Mouse (Mus musculus): ENCODE data around the gene Rundc1.
A peak's percentile ranks its signal among the peaks of the same experiment; 100 is the strongest.
"Not testable (repeated sequence)": the region's sequence is repeated elsewhere in the genome, so short reads cannot be mapped to it uniquely, and the experiment has no call there.

Gene Rundc1

DNA sequence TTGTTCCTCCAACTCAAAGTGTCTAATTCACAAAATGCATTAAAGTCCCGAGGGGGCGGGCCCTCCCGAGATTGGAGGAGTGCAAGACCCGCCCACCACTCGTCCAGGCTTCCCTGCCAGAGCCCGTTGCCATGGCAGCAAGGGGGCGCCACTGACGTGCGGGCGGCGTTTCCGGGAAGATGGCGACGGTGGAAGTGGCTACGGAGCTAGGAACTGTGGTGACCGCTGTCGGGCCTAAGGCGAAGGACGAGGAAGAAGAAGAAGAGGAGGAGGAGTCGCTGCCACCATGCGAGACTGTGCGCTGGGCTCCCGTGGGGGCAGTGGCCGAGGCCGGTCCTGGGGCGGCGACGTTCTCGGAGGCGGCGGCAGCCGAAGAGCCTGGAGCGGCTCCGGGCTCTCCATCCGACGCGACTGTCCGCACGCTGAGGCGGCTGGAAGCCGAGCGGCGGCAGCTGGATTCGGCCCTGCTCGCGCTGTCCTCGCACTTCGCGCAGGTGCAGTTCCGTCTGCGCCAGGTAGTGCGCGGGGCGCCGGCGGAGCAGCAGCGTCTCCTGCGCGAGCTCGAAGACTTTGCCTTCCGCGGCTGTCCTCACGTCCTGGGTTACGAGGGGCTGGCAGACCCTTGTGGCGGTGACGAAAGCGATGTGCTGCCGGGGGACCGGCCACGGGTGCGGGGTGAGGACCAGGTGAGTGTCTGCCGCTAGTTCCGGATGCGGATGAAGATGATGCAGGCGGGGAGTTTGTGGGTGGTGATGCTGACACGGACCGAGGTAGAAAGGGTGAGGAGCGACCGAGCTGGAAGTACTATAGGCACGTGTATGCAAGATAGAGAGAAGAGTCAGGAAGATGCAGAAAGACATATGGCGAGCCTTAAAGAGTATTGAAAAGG, at the start of gene Rundc1, which contains the start of gene Ptges3l:
TSS of gene Rundc1 (plus strand) at position 161 of the 889 bp plus-strand sequence.
TSS of gene Ptges3l (minus strand) at position 409 of the 889 bp plus-strand sequence.
- peak; percentile 97 to 99 for DNase-seq

DNA sequence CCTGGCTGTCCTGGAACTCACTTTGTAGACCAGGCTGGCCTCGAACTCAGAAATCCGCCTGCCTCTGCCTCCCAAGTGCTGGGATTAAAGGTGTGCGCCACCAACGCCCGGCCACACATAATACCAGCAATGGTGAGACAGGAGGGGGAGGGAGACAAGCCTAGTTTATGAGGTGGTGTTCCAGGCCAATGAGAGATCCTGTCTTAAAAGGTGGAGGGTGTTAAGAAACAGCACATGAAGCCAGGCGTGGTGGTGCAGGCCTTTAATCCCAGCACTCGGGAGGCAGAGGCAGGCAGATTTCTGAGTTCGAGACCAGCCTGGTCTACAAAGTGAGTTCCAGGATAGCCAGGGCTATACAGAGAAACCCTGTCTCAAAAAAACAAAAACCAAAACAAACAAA, 46.7 kb upstream of the Rundc1 start:
- not testable (repeated sequence) for DNase-seq

DNA sequence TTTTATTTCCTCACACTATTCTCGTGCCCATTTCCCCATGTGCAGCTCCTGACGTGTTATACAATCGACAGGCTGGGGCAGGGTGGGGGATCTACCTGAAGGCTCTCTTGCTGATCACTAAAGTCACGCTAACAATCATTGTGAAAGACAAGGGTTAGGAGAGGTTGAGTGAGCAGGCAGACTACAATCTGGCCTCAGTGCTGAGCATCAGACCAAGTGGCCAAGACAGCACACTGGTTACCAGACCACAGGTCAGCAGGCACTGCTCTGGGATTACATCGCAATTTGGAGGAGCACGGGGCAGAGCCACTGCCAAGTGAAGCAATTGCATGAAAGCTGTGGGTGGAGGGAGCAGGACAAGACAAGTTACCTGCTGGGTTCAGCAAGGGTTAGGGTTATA, 46.0 kb upstream of the Rundc1 start:
- DNase-seq: no peak

DNA sequence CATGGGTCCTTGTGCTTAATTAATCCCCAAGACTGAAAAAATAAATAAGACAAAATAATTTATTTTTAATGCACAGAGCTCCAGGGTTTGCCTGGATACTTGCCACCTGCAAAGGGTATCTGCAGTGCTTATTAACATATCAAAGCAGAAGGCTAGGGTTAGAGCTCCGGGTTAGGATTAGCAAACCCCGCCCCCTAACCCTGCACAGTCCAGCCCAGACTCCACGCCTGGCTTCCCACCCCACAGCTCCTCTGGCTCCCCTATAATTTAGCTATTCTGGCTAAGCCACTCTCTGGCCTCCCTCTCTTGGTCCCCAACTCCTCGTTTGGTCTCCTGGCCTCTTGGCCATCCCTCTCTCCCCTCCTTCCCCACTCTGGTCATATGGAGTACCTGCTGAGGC, 43.1 kb upstream of the Rundc1 start:
- DNase-seq: no peak

DNA sequence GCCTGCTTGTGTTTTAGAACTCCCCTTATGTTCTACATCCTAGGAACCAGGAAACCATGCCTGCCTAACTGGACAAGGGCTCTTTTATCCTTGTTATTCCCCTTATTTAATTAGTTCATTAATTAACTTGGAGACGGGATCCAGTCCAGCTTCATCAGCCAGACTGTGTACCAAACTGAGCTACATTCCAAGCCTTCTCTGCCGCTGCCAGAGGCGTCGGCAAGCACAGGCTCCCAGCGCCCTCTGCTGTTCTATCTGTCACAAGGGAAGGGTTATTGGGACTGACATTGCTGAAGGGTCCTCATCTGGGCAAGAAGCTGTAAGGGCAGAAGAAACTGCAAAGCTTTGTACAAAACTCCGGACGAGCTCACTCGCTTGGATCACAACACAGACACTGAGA, 29.8 kb upstream of the Rundc1 start:
- peak; percentile 61 to 82 for DNase-seq

DNA sequence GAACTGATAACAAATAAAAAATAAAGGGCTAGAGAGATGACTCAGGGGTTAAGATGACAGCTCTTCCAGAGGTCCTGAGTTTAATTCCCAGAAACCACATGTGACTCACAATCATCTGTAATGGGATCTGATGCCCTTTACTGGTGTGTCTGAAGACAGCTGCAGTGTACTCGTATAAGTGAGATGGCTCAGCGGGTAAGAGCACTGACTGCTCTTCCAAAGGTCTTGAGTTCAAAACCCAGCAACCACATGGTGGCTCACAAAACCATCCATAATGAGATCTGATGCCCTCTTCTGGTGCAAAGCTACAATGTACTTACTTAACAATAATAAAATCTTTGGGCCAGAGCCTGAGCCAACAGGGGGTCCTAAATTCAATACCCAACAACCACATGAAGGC, 9.6 kb upstream of the Rundc1 start:
- no peak for DNase-seq

DNA sequence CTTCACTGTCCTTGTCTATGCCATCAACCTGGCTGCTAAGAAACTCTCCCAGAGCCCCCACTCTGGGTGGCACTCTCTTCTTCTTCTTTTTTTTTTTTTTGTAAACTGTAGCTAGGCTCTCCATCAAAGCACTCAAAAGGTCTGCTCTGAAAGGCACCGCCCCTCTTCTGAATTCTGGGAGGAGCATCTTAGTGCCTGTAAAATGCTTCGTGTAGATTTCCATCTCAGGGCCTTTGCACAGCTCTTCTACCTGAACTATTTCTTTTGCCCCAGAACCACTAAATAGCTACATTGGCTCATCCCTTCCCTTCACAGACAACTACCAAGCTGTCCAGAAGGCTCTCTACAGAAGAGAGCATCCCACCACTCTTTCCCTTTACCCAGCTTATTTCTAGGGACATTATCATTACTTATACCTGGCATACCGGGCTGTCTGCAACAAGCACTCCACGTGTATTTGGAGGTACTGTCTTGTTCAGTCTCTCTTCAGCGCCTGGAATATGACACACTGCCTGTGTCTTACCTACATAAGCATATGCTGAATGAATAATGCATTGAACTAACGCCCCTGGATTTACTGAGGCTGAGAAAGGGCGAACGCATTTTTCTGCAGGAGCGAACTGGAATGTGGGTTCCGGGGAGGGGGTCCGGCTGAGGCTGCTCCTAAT, 8.3 kb upstream of the Rundc1 start:
- no peak for DNase-seq

DNA sequence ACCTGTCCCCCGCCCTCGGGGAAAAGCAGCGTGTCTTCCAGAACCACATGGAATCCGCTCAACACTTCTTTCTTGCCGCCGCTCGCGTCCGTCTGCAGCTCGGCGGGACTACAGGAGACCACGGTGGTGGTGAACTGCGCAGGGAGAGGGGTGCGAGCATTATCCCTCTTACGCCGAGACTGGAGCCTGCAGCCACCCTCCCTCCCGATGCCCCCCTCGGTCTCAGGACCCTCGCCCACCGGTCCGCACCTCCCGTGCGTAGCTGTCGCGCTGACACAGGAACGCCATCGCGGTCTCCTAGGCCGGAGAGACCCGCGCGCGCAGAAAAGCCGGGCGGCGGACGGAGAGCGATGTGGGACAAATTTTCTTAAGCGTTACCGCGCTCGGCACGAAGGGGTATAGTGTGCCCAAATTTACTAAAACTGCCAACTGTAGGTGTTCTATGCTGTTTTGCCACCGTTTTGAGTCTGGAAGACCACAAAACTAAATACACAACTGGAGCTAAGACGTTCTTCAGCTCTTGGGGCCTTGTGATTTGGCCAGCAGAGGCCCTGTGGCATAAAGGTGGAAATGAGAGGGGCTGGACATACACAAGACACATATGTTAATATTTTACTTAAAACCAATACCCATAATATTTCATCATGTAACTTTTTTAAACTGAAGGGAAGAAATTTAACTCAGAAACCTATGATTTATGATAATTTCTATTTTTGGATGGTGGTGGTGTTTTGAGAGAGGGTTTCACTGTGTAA, 7.6 kb upstream of the Rundc1 start, which contains the start of gene Aarsd1:
TSS of gene Aarsd1 (minus strand) at position 515 of the 755 bp plus-strand sequence.
- peak; percentile 96 to 97 for DNase-seq

DNA sequence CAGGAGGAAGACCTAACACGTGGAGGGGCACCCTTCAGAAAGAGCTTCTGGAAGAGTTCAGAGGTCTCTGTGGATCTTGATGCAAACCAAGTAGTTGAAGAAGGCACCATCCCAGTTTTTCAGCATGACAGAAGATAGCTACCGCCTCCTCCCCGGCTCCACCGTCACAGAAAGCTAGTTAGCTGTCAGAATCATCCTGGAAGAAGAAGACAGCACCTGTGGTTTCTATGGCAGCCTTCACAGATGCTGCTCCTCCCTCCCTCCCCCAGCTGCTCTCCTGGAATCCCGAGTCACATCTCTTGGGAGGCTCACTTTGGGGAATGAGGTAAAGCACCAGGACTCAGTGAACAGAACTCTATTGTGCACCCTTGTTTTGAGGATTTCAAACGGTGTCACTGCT, 5.9 kb upstream of the Rundc1 start:
- no peak for DNase-seq

DNA sequence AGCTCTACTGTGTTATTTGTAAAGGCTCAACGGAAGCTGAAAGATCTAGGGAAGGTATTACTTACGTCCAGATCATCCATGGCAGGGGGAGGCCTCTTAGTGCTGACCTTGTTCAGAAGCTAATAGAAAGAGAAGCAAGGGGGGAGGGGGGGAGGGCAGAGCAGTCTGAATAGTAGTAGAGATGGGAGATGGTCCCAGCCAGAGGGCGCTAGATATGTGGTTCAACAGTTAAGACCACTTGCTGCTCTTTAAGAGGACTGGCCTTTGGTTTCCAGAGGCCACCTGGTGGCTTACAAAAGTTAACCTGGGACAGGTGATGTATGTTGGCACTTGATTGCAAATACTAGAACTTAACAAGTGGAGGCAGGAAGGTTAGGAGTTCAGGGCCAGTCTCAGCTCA, 5.3 kb upstream of the Rundc1 start:
- DNase-seq: no peak

DNA sequence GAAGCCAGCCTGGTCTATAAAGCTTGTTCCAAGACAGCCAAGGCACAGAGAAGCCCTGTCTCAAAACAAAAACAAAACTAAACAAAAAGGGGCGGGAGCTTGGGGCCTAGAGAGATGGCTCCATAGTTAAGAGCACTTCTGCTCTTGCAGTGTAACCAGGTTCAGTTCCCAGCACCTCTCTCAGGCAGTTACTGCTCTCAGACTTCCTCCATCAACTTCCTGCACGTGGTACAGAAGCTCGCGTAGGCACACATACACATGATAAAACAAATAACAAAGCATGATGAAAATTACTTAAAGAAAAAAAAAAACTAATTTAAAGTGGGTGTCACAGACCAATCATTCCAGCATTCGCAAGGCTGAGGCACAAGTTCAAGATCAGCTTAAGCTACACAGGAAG, 4.7 kb upstream of the Rundc1 start:
- no peak for DNase-seq

DNA sequence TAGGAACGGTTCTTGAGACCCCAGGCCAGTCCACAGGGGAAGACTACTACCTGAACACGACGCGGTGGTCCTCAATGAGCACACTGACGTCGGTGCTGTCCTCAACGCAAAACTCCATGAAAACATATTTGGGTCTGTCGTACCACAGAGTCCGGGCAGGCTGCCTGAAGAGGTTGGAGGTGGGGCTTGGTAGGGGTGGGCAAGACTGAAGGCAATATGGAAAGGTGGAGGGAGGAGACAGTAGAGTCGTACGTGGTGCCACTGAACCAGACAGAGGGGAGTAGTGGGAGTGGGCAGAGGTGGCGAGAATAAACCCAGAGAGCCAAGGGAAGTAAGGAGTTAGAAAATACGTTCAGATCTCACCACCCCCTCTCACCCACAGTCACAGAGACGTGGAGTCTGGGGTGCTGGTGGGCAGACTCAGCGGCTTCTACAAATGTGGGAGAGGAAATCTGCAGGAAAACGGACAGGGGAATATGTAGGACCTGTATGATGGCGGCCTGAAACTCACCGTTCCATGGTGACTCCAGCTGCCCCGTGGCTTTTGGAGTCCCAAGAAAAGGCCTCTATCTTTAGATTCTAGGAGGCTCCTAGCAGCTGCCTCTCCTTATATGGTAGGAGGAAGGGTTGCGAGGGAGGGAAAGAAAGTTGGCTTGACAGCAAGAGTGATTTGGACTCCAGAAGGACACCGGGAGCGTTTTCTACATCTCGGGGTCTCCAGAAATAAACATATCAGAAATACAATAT, 607 bp upstream of the Rundc1 start, which contains the start of gene Gm27029:
TSS of gene Gm27029 (minus strand) at position 692 of the 747 bp plus-strand sequence.
- DNase-seq: peak in 1 of 2 experiments; percentile 18

DNA sequence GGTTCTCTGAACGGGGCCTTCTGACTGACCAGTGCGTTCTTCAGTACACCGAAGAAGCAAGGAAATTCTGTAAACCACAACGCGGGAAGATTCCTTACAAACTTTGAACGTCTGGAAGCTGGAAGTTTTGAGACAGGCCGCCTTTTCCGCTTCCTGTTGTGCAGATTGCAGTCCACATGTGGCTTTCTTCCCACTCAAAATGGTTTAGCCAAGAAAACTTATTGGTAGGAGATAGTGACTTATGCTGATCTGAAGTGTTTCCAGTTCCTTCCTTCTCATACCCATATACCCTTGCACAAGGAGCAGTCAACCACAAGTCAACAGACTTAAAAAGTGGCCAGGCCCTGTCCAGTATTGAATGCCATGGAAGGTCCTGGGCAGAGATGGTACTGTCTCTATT, 1.3 kb downstream of the Rundc1 start:
- no peak for DNase-seq

DNA sequence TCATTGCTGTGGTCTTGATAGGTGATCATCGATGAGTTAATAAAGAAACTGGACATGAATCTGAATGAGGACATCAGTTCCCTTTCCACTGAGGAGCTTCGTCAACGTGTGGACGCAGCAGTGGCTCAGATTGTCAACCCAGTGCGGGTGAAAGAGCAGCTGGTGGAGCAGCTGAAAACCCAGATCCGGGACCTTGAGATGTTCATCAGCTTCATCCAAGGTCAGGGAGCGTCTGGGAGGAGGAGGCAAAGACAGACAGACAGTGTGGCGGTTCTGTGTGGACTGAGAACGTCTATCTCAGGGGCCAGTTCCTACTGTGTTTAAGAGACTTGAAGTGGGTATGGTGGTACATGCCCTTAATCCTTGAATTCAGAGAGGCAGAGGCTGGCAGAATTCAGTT, 6.4 kb downstream of the Rundc1 start:
- no peak for DNase-seq

DNA sequence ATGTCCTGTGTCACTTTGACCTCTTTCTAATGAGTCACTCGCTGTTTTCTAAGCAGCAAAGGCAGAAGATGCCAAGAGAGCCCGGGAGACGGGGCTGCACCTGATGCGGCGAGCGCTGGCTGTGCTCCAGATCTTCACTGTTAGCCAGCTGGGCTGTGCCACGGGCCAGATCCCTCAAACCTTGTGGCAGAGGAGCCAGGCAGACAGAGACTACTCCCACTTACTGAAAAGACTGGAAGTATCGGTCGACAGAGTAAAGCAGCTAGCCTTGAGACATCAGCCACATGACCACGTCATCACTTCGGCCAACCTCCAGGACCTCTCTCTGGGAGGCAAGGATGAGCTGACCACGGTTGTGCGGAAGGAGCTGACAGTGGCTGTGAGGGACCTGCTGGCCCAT, 8.5 kb downstream of the Rundc1 start:
- DNase-seq: peak; percentile 68 to 80

DNA sequence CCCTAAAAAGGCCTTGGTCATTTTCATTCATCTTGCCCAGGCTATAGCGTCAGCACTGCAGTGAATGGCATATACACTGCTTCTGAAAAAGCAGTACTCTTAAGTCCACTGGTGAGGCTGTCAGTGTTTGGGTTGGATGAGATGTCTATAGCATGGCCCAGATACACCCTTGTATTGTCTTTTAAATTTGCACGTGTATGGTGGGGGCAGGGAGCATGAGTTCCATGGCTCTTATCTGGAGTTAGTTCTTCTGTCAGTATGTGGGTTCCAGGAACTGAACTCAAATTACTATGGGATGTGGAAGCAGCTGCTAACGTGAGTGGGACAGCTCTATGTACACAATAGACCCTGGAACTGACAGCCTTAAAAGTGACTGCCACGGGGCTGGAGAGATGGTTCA, 10.9 kb downstream of the Rundc1 start:
- DNase-seq: no peak

DNA sequence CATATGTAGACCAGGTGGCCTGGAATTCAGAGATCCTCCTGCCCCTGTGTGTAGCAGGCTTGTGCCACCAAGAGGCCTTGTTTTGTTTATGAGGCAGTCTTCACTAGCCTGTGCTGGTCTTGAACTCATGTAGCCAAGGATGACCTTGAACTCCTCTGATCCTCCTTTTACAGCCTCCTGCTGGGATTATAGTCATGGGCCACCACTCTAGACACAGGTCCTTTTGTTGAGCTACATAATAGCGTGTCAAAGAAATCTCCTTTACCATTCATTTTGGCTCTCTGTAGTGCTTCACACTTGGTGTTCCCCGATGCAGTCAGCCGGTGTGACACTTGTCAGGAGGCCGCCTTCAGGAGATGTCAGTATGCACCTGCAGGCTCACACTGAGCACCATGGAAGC, 12.0 kb downstream of the Rundc1 start:
- DNase-seq: no peak

DNA sequence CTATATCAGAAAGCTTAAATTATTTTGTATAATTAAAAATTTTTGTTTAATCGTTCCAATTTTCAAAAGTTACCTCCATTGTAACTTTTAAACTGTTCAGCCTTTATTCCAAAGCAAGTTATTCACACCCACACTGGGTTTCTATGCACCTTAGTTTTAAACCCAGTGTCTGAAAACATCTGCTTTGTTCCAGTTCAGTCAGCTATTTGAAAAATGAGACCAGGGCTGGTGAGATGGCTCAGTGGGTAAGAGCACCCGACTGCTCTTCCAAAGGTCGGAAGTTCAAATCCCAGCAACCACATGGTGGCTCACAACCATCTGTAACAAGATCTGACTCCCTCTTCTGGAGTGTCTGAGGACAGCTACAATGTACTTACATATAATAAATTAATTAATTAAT, 13.1 kb downstream of the Rundc1 start:
- DNase-seq: not testable (repeated sequence)

DNA sequence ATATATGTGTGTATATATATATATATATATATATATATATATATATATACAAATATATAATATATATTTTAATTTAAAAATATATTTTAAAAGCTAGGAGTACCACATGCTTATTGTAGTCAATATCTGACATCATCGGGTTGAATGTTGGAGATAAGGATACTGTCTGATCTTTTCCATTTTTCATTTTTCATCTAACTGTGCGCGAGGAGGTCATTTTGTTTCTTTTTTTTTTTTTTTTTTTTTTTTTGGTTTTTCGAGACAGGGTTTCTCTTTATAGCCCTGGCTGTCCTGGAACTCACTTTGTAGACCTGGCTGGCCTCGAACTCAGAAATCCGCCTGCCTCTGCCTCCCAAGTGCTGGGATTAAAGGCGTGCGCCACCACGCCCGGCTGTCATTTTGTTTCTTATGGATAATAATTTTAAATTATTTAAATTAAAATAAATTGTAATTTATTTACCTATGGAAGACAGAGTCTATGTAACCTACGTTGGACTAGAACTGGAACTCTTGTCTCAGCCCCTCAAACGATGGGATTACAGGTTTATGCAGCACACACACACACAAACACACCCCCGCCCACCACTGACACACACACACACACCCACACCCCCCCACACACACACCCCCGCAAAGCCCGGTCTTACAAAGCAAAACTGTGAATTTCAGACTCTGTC, 16.7 kb downstream of the Rundc1 start:
- DNase-seq: not testable (repeated sequence)

DNA sequence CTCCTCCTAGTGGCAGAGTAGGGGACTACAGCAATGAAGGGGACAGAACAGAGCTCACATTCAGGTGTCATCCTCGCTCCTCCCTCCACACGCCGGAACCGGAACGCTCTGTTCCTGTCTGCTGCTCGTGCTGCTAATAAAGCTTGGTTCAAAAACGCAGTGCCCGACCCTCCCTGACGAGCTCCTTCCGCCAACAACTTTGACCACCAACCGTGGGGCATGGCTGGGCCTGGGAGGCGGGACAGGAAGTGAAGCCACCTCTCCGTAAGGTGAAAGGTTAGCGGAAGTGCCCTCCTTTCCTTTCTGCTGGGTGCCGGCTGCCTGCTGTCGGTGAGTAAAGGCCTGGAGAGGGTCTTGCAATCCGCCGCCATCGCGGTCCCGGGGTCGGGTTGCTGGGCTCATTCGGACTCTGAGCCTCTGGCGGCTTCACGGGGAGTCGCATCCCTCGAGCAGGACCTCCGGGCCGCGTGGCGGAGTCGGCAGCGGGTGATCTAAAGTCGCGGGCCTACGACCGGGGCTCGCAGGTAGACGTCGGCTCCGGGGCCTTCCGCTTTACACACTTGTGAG, 17.3 kb downstream of the Rundc1 start, which contains the start of gene Rpl27:
TSS of gene Rpl27 (plus strand) at position 172 of the 567 bp plus-strand sequence.
- DNase-seq: peak; percentile 95 to 97

DNA sequence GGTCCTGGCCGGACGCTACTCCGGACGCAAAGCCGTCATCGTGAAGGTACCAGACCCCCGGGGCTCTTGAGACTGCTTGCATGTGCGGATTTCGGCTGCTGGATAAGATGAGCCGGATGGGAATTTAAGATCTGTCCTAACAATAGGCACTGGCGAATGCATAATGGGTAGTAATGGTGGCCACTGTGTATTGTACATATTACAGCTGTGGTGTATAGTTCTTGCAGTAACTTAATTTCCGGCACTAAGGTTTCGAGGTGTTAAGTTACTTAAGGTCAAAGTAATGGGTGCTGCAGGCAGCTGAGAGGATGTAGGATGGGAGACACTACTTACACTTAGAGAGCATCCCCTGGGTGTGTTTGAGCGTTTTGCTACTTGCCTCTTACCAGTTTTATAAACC, 17.9 kb downstream of the Rundc1 start:
- DNase-seq: no peak
